Mouse (Mus musculus): Measurements from ENCODE around the gene Haus6. TPM values are rescaled to one million over a fixed set of nuclear protein-coding genes. Genes with fewer than 3 reads are reported as not detected.
"Not testable (repeated sequence)": the region's sequence is repeated elsewhere in the genome, so short reads cannot be mapped to it uniquely, and the experiment has no call there.

The Haus6 gene
- 17.4 and 27.7 TPM in 2 replicates for polyA plus RNA-seq (2014; fragmentation: Nextera tagmentation; extraction: Ambion mirVana)

- Histone ChIP-seq H3K4me2 (replicated peaks; ENCODE audit: low read depth, low read length) (peak within 1 kb of the TSS; percentile 63), H3K27ac (ENCODE audit: low read depth, low read length) (peak within 1 kb of the TSS; percentile 84), H3K4me1 (ENCODE audit: control insufficient read depth, insufficient read depth, low read length) (peaks cover 7% of the 10 kb centered on the region; the same call in 1 of the 2 replicates), H3K27me3 (ENCODE audit: control insufficient read depth, insufficient read depth, low read length) (no peaks in the 10 kb centered on the region), H3K9ac (ENCODE audit: low read depth, low read length) (peak within 1 kb of the TSS; percentile 86), H3K9me3 (ENCODE audit: control insufficient read depth, low read length) (no peaks in the 10 kb centered on the region), H3K36me3 (ENCODE audit: control insufficient read depth, insufficient read depth, low read length) (peaks cover 9% of the 10 kb centered on the region; the same call in 1 of the 2 replicates), H3K4me3 (ENCODE audit: low read length) (peak within 1 kb of the TSS; percentile 91)
- WGBS: under 1% methylated on average over 59 of the region's 59 CpGs
- peak; percentile 100 for ATAC-seq (ENCODE audit: low FRiP score, low TSS enrichment)
Observed at GRCm38 (mm10) chr4:86611524-86612288, at the start of gene Haus6. Gene Haus6, minus strand, starts transcription at chr4:86612055.

GRCm38 (mm10) chr4:86657176-86657575 is 45.3 kb upstream of the Haus6 start:
- Histone ChIP-seq H3K36me3 (ENCODE audit: control insufficient read depth, insufficient read depth, low read length) (peaks cover 48% of the 10 kb centered on the region), H3K9ac (ENCODE audit: low read depth, low read length) (no peak overlapping the region)
- ATAC-seq (ENCODE audit: low FRiP score, low TSS enrichment): no peak

GRCm38 (mm10) chr4:86656410-86656809 is 44.6 kb upstream of the Haus6 start:
- H3K36me3 ChIP-seq (ENCODE audit: control insufficient read depth, insufficient read depth, low read length): peaks cover 42% of the 10 kb centered on the region
- H3K4me3 ChIP-seq (ENCODE audit: low read length); H3K4me1 ChIP-seq (ENCODE audit: control insufficient read depth, insufficient read depth, low read length); H3K27ac ChIP-seq (ENCODE audit: low read depth, low read length); H3K9me3 ChIP-seq (ENCODE audit: control insufficient read depth, low read length); H3K9ac ChIP-seq (ENCODE audit: low read depth, low read length); ATAC-seq (ENCODE audit: low FRiP score, low TSS enrichment); H3K27me3 ChIP-seq (ENCODE audit: control insufficient read depth, insufficient read depth, low read length); H3K4me2 ChIP-seq (replicated peaks; ENCODE audit: low read depth, low read length): not testable (repeated sequence)
- WGBS: 89% methylated on average over 8 of the region's 8 CpGs

More at GRCm38 (mm10) chr4:86657176-86657575, 45.3 kb upstream of the Haus6 start:
- Histone ChIP-seq H3K4me2 (replicated peaks; ENCODE audit: low read depth, low read length) (no peak overlapping the region), H3K4me1 (ENCODE audit: control insufficient read depth, insufficient read depth, low read length) (no peaks in the 10 kb centered on the region), H3K9me3 (ENCODE audit: control insufficient read depth, low read length) (no peaks in the 10 kb centered on the region), H3K27me3 (ENCODE audit: control insufficient read depth, insufficient read depth, low read length) (no peaks in the 10 kb centered on the region), H3K4me3 (ENCODE audit: low read length) (no peak overlapping the region), H3K27ac (ENCODE audit: low read depth, low read length) (no peak overlapping the region)
- WGBS: 96% methylated on average over 12 of the region's 12 CpGs

GRCm38 (mm10) chr4:86651686-86652384 is 40.0 kb upstream of the Haus6 start:
- ATAC-seq (ENCODE audit: low FRiP score, low TSS enrichment): no peak

GRCm38 (mm10) chr4:86648394-86648793 is 36.5 kb upstream of the Haus6 start:
- 88% methylated on average over 10 of the region's 13 CpGs for WGBS
- not testable (repeated sequence) for H3K27me3 ChIP-seq (ENCODE audit: control insufficient read depth, insufficient read depth, low read length); H3K4me1 ChIP-seq (ENCODE audit: control insufficient read depth, insufficient read depth, low read length); H3K4me3 ChIP-seq (ENCODE audit: low read length); H3K36me3 ChIP-seq (ENCODE audit: control insufficient read depth, insufficient read depth, low read length); H3K4me2 ChIP-seq (replicated peaks; ENCODE audit: low read depth, low read length); H3K9ac ChIP-seq (ENCODE audit: low read depth, low read length); H3K27ac ChIP-seq (ENCODE audit: low read depth, low read length); ATAC-seq (ENCODE audit: low FRiP score, low TSS enrichment); H3K9me3 ChIP-seq (ENCODE audit: control insufficient read depth, low read length)

More at GRCm38 (mm10) chr4:86651686-86652384, 40.0 kb upstream of the Haus6 start:
- H3K4me2 ChIP-seq (replicated peaks; ENCODE audit: low read depth, low read length): no peak overlapping the region
- WGBS: 72% methylated on average over 10 of the region's 10 CpGs
- no peaks in the 10 kb centered on the region for H3K4me1 ChIP-seq (ENCODE audit: control insufficient read depth, insufficient read depth, low read length)
- H3K27ac ChIP-seq (ENCODE audit: low read depth, low read length): no peak overlapping the region
- H3K36me3 ChIP-seq (ENCODE audit: control insufficient read depth, insufficient read depth, low read length): peaks cover 4% of the 10 kb centered on the region; the same call in 1 of the 2 replicates
- H3K9ac ChIP-seq (ENCODE audit: low read depth, low read length): no peak overlapping the region
- no peak overlapping the region for H3K4me3 ChIP-seq (ENCODE audit: low read length)
- H3K9me3 ChIP-seq (ENCODE audit: control insufficient read depth, low read length): no peaks in the 10 kb centered on the region
- no peaks in the 10 kb centered on the region for H3K27me3 ChIP-seq (ENCODE audit: control insufficient read depth, insufficient read depth, low read length)

- H3K9ac ChIP-seq (ENCODE audit: low read depth, low read length); H3K36me3 ChIP-seq (ENCODE audit: control insufficient read depth, insufficient read depth, low read length); H3K27ac ChIP-seq (ENCODE audit: low read depth, low read length); H3K4me3 ChIP-seq (ENCODE audit: low read length); H3K4me2 ChIP-seq (replicated peaks; ENCODE audit: low read depth, low read length); H3K9me3 ChIP-seq (ENCODE audit: control insufficient read depth, low read length); H3K4me1 ChIP-seq (ENCODE audit: control insufficient read depth, insufficient read depth, low read length); H3K27me3 ChIP-seq (ENCODE audit: control insufficient read depth, insufficient read depth, low read length); ATAC-seq (ENCODE audit: low FRiP score, low TSS enrichment): not testable (repeated sequence)
- WGBS: 96% methylated on average over 9 of the region's 9 CpGs
Observed at GRCm38 (mm10) chr4:86637561-86637960, 25.7 kb upstream of the Haus6 start.

- H3K27me3 ChIP-seq (ENCODE audit: control insufficient read depth, insufficient read depth, low read length); H3K9ac ChIP-seq (ENCODE audit: low read depth, low read length); H3K4me1 ChIP-seq (ENCODE audit: control insufficient read depth, insufficient read depth, low read length); ATAC-seq (ENCODE audit: low FRiP score, low TSS enrichment); H3K27ac ChIP-seq (ENCODE audit: low read depth, low read length); H3K4me3 ChIP-seq (ENCODE audit: low read length); H3K4me2 ChIP-seq (replicated peaks; ENCODE audit: low read depth, low read length); H3K9me3 ChIP-seq (ENCODE audit: control insufficient read depth, low read length); H3K36me3 ChIP-seq (ENCODE audit: control insufficient read depth, insufficient read depth, low read length): not testable (repeated sequence)
Observed at GRCm38 (mm10) chr4:86634873-86635272, 23.0 kb upstream of the Haus6 start.

- H3K4me3 ChIP-seq (ENCODE audit: low read length); H3K4me2 ChIP-seq (replicated peaks; ENCODE audit: low read depth, low read length); H3K27ac ChIP-seq (ENCODE audit: low read depth, low read length); H3K9ac ChIP-seq (ENCODE audit: low read depth, low read length); ATAC-seq (ENCODE audit: low FRiP score, low TSS enrichment); H3K36me3 ChIP-seq (ENCODE audit: control insufficient read depth, insufficient read depth, low read length); H3K27me3 ChIP-seq (ENCODE audit: control insufficient read depth, insufficient read depth, low read length); H3K9me3 ChIP-seq (ENCODE audit: control insufficient read depth, low read length); H3K4me1 ChIP-seq (ENCODE audit: control insufficient read depth, insufficient read depth, low read length): not testable (repeated sequence)
Observed at GRCm38 (mm10) chr4:86634312-86634711, 22.5 kb upstream of the Haus6 start.

GRCm38 (mm10) chr4:86632556-86632955 is 20.7 kb upstream of the Haus6 start:
- H3K4me1 ChIP-seq (ENCODE audit: control insufficient read depth, insufficient read depth, low read length); H3K36me3 ChIP-seq (ENCODE audit: control insufficient read depth, insufficient read depth, low read length); H3K4me3 ChIP-seq (ENCODE audit: low read length); ATAC-seq (ENCODE audit: low FRiP score, low TSS enrichment); H3K27ac ChIP-seq (ENCODE audit: low read depth, low read length); H3K4me2 ChIP-seq (replicated peaks; ENCODE audit: low read depth, low read length); H3K27me3 ChIP-seq (ENCODE audit: control insufficient read depth, insufficient read depth, low read length); H3K9ac ChIP-seq (ENCODE audit: low read depth, low read length); H3K9me3 ChIP-seq (ENCODE audit: control insufficient read depth, low read length): not testable (repeated sequence)
- WGBS: 75% methylated on average over 4 of the region's 5 CpGs

Data from kidney, embryonic 14.5 days (tissue).